Mouse (Mus musculus) liver, embryonic 14.5 days (tissue): ENCODE results near the gene Ugt1a7c.
"Not testable (repeated sequence)": the region's sequence is repeated elsewhere in the genome, so short reads cannot be mapped to it uniquely, and the experiment has no call there.

Source experiments
- CTCF ChIP-seq: IDR thresholded peaks from 2 replicates; pipeline ENCODE4 v1.5.1; 2016; ENCODE audit warnings: antibody characterized with exemption, low read depth, control low read depth
- EP300 ChIP-seq: IDR thresholded peaks from 2 replicates; pipeline ENCODE4 v1.6.1; 2016; ENCODE audit warnings: antibody characterized with exemption, low read depth

DNA sequence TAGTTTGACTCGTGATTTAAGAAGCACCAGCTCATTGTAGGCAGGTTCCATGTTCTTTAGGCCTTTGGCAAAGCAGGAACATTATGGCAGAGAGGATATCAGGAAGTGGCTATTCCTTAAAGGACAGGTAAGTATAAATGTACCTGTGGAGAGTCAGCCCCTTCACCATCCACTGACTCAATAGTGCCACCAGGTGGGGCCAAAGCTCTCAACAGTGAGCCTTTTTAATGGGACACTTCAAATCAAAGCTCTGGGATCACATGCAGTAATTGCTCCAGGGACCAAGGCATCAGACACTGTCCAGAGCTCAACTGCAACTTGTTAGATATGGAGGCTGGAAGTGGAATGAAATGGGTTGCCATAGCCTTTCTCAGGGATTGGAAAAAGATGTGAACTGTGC is 26.7 kb downstream of the Ugt1a7c start:
- peak; percentile 33; the same call in 1 of the 2 replicates for TF ChIP-seq CTCF
- not testable (repeated sequence) for TF ChIP-seq EP300
